11 mouse cellular contexts compared by ENCODE assay signal in genomic region chr12:17444406-17444805, GRCm38 (mm10).
A peak's percentile ranks its signal among the peaks of the same experiment; 100 is the strongest.
DNase-seq lines count a peak whose midpoint lies in the region.
"Had no signal": no experiment of that assay in that cellular context is flagged by ENCODE, and none has a peak within 500 bp of the region (broad histone marks: within the 10 kb centered on the region; RNA-seq: fewer than 3 reads in every experiment).

No protein-coding gene starts in this region.

- DNase-seq in gastrocnemius, postnatal 25 days = peak; percentile 46
- no peak for DNase-seq in gastrocnemius, postnatal 10 days
- peak; percentile 79 for DNase-seq in heart, adult 8-10 months (ENCODE audit: low spot score)
- peak; percentile 74 for DNase-seq in kidney, adult 9 months
- peak; percentile 59 for DNase-seq in lung, postnatal 10 days
- no peak for DNase-seq in right cerebral cortex, postnatal 10 days (ENCODE audit: low spot score in 2 of 2)
- no peak for DNase-seq in right cerebral cortex, postnatal 36 days (ENCODE audit: low spot score in 2 of 2)
- DNase-seq in right cerebral cortex, postnatal 14 days = no peak
- DNase-seq: cerebellum, adult 18-20 months; right cerebral cortex, postnatal 4 days; thymus, postnatal 25 days had no signal

Comparison
In these comparisons a context has a peak if more than half of its experiments do, and no peak if none do; other contexts are left out.
1. DNase-seq: peak in gastrocnemius, postnatal 25 days (single experiment), heart, adult 8-10 months (single experiment), kidney, adult 9 months (single experiment) and lung, postnatal 10 days (single experiment); none in gastrocnemius, postnatal 10 days (single experiment), right cerebral cortex, postnatal 10 days (0 of 2), right cerebral cortex, postnatal 36 days (0 of 2) and right cerebral cortex, postnatal 14 days (single experiment).